Mouse (Mus musculus) left cerebral cortex, adult 11 months (tissue): ENCODE measurements around the gene Tas2r125.
"Not testable (repeated sequence)": the region's sequence is repeated elsewhere in the genome, so short reads cannot be mapped to it uniquely, and the experiment has no call there.

Source experiments
- DNase-seq: peaks from one replicate; pipeline ENCODE4 v3.0.0; 2022; ENCODE audit warnings: low spot score

Tas2r125 gene

DNA sequence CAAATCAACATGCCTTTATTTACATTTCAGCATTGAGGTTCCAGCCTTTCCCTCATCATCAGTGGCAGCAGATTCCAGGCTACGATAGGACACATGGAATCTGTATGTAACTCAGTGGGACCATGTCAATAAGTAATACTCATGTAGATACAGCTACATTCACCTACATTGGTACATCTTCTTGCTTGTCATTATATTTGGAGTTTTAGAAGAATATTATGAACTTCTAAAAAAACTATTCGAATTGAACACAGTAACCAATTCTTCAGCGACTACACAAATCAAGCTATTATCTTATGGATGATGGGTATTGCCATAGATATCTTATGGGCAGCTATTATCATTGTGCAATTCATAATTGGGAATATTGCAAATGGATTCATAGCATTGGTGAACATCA lies at the start of gene Tas2r125:
Gene Tas2r125, plus strand, starts transcription at position 301 of the 400 bp plus-strand sequence.
- no peak for DNase-seq

DNA sequence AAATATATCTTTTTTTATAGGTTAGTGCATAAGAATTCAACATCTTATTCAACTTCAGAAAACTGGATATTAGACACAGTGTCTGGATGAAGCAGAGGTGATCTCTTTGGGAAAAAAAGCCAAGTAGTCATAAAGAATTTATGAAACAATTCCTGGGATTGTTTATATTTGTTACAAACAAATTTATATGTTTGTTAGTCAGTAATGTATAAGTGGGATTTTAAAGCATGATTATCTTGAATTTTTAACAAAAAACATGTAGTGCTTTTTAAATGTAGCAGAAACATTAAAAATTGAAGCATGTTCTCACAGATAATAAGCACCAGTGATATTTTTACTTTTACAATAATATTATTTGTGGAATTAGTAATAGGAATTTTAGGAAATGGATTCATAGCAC lies 41.7 kb upstream of the Tas2r125 start, which contains the start of gene Tas2r110:
Gene Tas2r110, plus strand, starts transcription at position 301 of the 400 bp plus-strand sequence.
- DNase-seq, result no peak

DNA sequence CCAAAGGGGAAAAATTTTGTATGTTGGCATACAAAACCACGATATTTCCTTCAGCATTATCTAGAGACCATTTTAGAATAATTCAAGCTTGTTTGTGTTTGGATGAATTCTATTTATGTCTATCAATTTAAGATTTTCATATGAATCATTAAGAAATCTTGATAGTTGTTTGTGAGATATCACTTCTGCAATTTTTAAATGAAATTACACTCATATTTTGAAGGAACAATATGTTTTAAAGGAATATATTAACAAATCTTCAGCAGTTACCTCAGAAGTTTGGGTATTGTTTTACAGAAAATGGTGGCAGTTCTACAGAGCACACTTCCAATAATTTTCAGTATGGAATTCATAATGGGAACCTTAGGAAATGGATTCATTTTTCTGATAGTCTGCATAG lies 16.7 kb upstream of the Tas2r125 start, which contains the start of gene Tas2r113:
Gene Tas2r113, plus strand, starts transcription at position 301 of the 400 bp plus-strand sequence.
- DNase-seq, result no peak

DNA sequence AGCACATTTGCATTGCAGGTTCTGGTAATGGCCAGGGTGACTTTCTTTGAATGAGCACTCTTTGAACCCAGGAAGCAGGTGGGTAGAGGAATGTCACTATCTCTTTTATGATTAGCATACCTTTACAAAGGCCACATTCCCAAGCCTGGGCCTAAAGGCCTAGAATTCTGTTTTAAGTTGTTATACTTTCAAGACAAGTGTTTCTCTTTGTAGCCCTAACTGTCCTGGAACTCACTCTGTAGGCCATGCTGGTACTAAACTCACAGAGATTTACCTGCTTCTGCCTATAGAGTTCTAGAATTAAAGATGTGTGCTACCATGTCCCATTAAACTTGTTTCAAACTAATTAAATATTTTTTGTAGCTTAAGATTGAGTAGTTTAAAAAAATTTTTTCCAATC lies 31.9 kb downstream of the Tas2r125 start:
- DNase-seq, result not testable (repeated sequence)

DNA sequence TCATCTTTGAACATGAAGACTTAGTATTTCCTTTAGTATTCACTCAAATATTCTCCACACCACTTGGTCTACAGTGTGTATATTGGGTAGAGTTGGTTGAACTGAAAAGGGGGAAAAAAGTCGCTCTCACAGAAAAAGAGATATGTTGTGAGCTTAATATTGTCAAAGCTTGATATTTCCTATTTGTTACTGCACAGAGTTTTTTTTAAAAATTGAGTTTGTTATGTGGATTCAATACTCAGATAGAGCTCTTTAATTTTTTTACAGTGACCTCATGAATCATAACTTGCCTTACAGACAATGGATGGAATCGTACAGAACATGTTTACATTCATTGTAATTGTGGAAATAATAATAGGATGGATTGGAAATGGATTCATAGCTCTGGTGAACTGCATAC lies 41.4 kb downstream of the Tas2r125 start, which contains the start of gene Tas2r129:
Gene Tas2r129, plus strand, starts transcription at position 301 of the 400 bp plus-strand sequence.
- DNase-seq, result no peak

DNA sequence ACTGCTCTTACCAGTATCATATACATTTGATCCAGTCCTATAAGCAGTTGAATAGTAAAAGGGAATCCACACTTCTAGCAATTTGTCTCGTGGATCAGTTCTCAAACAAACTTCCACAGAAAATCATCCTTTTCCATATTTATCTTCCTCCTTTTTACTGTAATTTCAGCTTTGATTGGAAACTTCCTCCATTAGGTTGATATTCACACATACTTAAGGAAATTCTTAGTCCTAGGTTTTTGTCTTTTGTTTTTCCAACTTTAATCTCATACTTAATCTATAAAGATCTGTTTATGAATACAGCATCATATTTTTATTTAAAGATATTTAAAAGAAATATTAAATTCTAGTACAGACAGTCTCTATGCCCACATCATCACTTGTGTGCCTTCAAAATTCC lies 48.4 kb downstream of the Tas2r125 start, which contains the start of gene Tas2r131:
Gene Tas2r131, minus strand, starts transcription at position 101 of the 400 bp plus-strand sequence.
- no peak for DNase-seq
